Mouse (Mus musculus) ES-E14 (cell line): ENCODE measurements around the gene Fkbpl. TPM values are rescaled to one million over a fixed set of nuclear protein-coding genes. Genes with fewer than 3 reads are reported as not detected.

ENCODE experiments used
- DNase-seq: peaks from one replicate; pipeline ENCODE4 v3.0.0-alpha.2; 2013; ENCODE audit warnings: low read depth, low spot score
- H3K27ac ChIP-seq: 2 replicates; pipeline ENCODE4 v1.5.1; 2012; ENCODE audit warnings: low read depth, mild to moderate bottlenecking, low read length, moderate library complexity, mixed read lengths; ENCODE audit not compliant: poor library complexity, insufficient read depth, severe bottlenecking
- H3K36me3 ChIP-seq: 2 replicates; pipeline ENCODE4 v1.6.1; 2012; ENCODE audit warnings: mild to moderate bottlenecking, low read length, moderate library complexity, mixed read lengths; ENCODE audit not compliant: control insufficient read depth, poor library complexity, insufficient read depth, severe bottlenecking
- H3K4me1 ChIP-seq, 2 experiments: fragments of 150-350 bp in 1 of 2; sonication (generic) in 1 of 2; 2 replicates each; pipeline ENCODE4 v1.6.1; 2012; ENCODE audit warnings: low read length in 2 of 2, mild to moderate bottlenecking in 1 of 2, mixed read lengths in 1 of 2; ENCODE audit not compliant: control insufficient read depth in 2 of 2, insufficient read depth in 2 of 2, poor library complexity in 1 of 2
- H3K4me3 ChIP-seq, 2 experiments: fragments of 150-350 bp in 1 of 2; sonication (generic) in 1 of 2; 2 replicates each; pipeline ENCODE4 v1.5.1; 2012; ENCODE audit warnings: low read length in 2 of 2, low read depth in 1 of 2, mild to moderate bottlenecking in 1 of 2, mixed read lengths in 1 of 2; ENCODE audit not compliant: insufficient read depth in 1 of 2, poor library complexity in 1 of 2, severe bottlenecking in 1 of 2
- H3K9ac ChIP-seq: 2 replicates; pipeline ENCODE4 v1.6.1; 2012; ENCODE audit warnings: low read depth, mild to moderate bottlenecking, low read length, mixed read lengths; ENCODE audit not compliant: poor library complexity, insufficient read depth, severe bottlenecking
- H3K9me3 ChIP-seq: fragments of 150-350 bp; sonication (generic); 2 replicates; pipeline ENCODE4 v1.6.1; 2012; ENCODE audit warnings: low read depth, mild to moderate bottlenecking, low read length; ENCODE audit not compliant: control insufficient read depth, insufficient read depth
- CHD2 ChIP-seq: IDR thresholded peaks from 2 replicates; pipeline ENCODE4 v1.6.1; 2014; ENCODE audit warnings: mild to moderate bottlenecking, low read depth, low read length, inconsistent platforms
- HCFC1 ChIP-seq: IDR thresholded peaks from 2 replicates; pipeline ENCODE4 v1.6.1; 2012; ENCODE audit warnings: low read length, inconsistent platforms, borderline replicate concordance; ENCODE audit not compliant: insufficient read depth
- MAFK ChIP-seq: IDR thresholded peaks from 2 replicates; pipeline ENCODE4 v1.6.1; 2014; ENCODE audit warnings: mild to moderate bottlenecking, low read depth, low read length, inconsistent platforms; ENCODE audit not compliant: insufficient read depth
- ZC3H11A ChIP-seq: IDR thresholded peaks from 2 replicates; pipeline ENCODE4 v1.6.1; 2012; ENCODE audit warnings: low read depth, mild to moderate bottlenecking, inconsistent platforms, low read length, borderline replicate concordance
- ZNF384 ChIP-seq: IDR thresholded peaks from 2 replicates; pipeline ENCODE4 v1.6.1; 2012; ENCODE audit warnings: low read depth, low read length, inconsistent platforms
- in situ Hi-C, 2 experiments: fragments of 600-800 bp; cut with MboI; formaldehyde crosslinking; loops; one replicate each; pipeline ENCODE4 v1.15.1; 2025; ENCODE audit warnings: low sequenced_read_pairs in 2 of 2, inconsistent platforms in 1 of 2; ENCODE audit not compliant: unreplicated experiment in 2 of 2
- total RNA-seq: library from RNA; depleted of rRNA; stranded (reverse); fragments of 300-350 nt; gene quantifications from 2 replicates; pipeline ENCODE4 v1.2.3, GENCODE M21; 2012

The Fkbpl gene
- total RNA-seq, 1 experiment: 7.5 TPM

- in situ Hi-C loops: no loop called here
- TF ChIP-seq ZC3H11A (no peak), CHD2 (no peak), HCFC1 (no peak), MAFK (no peak), ZNF384 (no peak)
Observed at GRCm38 (mm10) chr17:34613830-34614229, 30.7 kb upstream of the Fkbpl start.

DNA sequence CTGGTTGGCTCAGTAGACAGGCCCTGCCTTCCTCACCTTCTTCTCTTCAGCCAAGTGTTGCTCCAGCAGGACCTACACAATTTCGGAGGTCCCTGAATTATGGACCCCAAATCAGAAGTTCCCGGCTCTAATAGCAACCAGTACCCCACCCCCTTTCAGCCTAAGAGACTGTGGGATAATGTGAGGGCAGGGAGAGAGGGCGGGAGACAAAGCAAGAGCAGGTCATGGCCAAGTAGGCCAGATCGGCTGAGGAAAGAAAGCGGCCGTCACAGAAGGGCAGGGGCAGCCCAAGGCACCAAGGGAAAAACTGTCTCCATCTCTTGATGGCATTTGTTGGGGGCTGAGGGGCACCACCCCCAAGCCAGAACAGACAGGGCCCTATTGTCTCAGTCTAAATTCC lies 28.7 kb upstream of the Fkbpl start, which contains the start of gene Egfl8:
Gene Egfl8, minus strand, starts transcription at position 101 of the 400 bp plus-strand sequence.
- Histone ChIP-seq H3K27ac (no peak within 1 kb of the TSS), H3K4me3 (no peak within 1 kb of the TSS), H3K36me3 (peaks cover 28% of the 10 kb centered on the region; the same call in 1 of the 2 replicates), H3K9me3 (no peaks in the 10 kb centered on the region), H3K4me1 (no peaks in the 10 kb centered on the region; a peak in 1 of 4 replicates), H3K9ac (no peak within 1 kb of the TSS)
- TF ChIP-seq CHD2: no peak
- no peak for TF ChIP-seq ZNF384
- no peak for TF ChIP-seq HCFC1
- no peak for TF ChIP-seq MAFK
- no peak for TF ChIP-seq ZC3H11A
- in situ Hi-C loops: no loop called here
- no peak for DNase-seq

More at GRCm38 (mm10) chr17:34613830-34614229, 30.7 kb upstream of the Fkbpl start:
- DNase-seq: no peak
- no peaks in the 10 kb centered on the region; a peak in 1 of 4 replicates for H3K4me1 ChIP-seq
- H3K4me3 ChIP-seq: no peak overlapping the region
- H3K36me3 ChIP-seq: peaks cover 28% of the 10 kb centered on the region; the same call in 1 of the 2 replicates
- H3K9me3 ChIP-seq: no peaks in the 10 kb centered on the region
- no peak overlapping the region for H3K27ac ChIP-seq
- H3K9ac ChIP-seq: no peak overlapping the region

- in situ Hi-C loops: no loop called here
- H3K36me3 ChIP-seq: peaks cover 7% of the 10 kb centered on the region; the same call in 1 of the 2 replicates
- no peak overlapping the region for H3K4me3 ChIP-seq
- peaks cover 0 to 4% of the 10 kb centered on the region in 2 experiments; a peak in 1 of 4 replicates for H3K4me1 ChIP-seq
- H3K9ac ChIP-seq: no peak overlapping the region
- TF ChIP-seq ZC3H11A (no peak), CHD2 (no peak), MAFK (no peak), ZNF384 (no peak)
- no peak overlapping the region for H3K27ac ChIP-seq
- no peaks in the 10 kb centered on the region for H3K9me3 ChIP-seq
- peak; percentile 73 for DNase-seq
Observed at GRCm38 (mm10) chr17:34618999-34619398, 25.6 kb upstream of the Fkbpl start.

DNA sequence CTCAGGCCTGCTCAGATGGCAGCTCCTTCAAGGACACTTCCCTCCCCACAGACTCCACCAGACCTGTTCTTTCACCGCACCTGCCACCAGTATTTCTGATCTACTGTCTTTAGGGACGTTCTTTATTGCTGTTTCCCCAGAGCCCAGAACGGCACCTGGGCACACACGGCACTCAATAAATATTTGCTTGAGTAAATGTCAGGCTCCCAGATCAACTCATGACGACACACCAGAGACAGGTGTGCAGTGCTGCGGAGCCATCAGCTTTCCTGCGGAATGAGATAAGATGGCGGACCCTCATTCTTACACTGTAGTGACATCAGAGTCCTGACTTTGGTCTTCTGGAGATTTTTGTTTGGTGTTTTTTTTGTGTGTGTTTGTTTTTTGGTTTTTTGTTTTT lies 23.6 kb upstream of the Fkbpl start:
- Histone ChIP-seq H3K36me3 (peaks cover 6% of the 10 kb centered on the region; the same call in 1 of the 2 replicates), H3K9ac (no peak overlapping the region), H3K4me3 (no peak overlapping the region), H3K27ac (no peak overlapping the region), H3K4me1 (peaks cover 0 to 6% of the 10 kb centered on the region in 2 experiments; a peak in 1 of 4 replicates), H3K9me3 (no peaks in the 10 kb centered on the region)
- no peak for DNase-seq
- in situ Hi-C loops: no loop called here
- TF ChIP-seq MAFK (no peak), ZNF384 (no peak), CHD2 (no peak), ZC3H11A (no peak), HCFC1 (no peak)

GRCm38 (mm10) chr17:34623161-34623560 lies 21.4 kb upstream of the Fkbpl start:
- peaks cover 0 to 9% of the 10 kb centered on the region in 2 experiments; a peak in 1 of 4 replicates for H3K4me1 ChIP-seq
- peak overlapping the region; percentile 21; the same call in 1 of the 2 replicates for H3K9ac ChIP-seq
- TF ChIP-seq HCFC1 (no peak), CHD2 (no peak), ZC3H11A (no peak), MAFK (no peak), ZNF384 (no peak)
- H3K4me3 ChIP-seq: no peak overlapping the region
- in situ Hi-C loops: no loop called here
- peaks cover 6% of the 10 kb centered on the region; the same call in 1 of the 2 replicates for H3K36me3 ChIP-seq
- no peak overlapping the region for H3K27ac ChIP-seq
- no peak for DNase-seq
- H3K9me3 ChIP-seq: no peaks in the 10 kb centered on the region
